Mouse (Mus musculus) testis, adult 2 months (tissue): ENCODE data around the gene Tex101. TPM values are rescaled to one million over a fixed set of nuclear protein-coding genes. Genes with fewer than 3 reads are reported as not detected.
A peak's percentile ranks its signal among the peaks of the same experiment; 100 is the strongest.

Source experiments
- H3K27ac ChIP-seq: fragments of 200-500 bp; 2 replicates; pipeline ENCODE4 v1.5.1; 2012; ENCODE audit warnings: low read depth, low read length; ENCODE audit not compliant: control insufficient read depth, insufficient read depth
- H3K27me3 ChIP-seq: fragments of 200-500 bp; 2 replicates; pipeline ENCODE4 v1.6.1; 2012; ENCODE audit warnings: mild to moderate bottlenecking, low read length, moderate library complexity; ENCODE audit not compliant: control insufficient read depth, insufficient read depth
- H3K36me3 ChIP-seq: fragments of 200-500 bp; 2 replicates; pipeline ENCODE4 v1.6.1; 2012; ENCODE audit warnings: mild to moderate bottlenecking, low read length; ENCODE audit not compliant: control insufficient read depth, insufficient read depth
- H3K4me1 ChIP-seq: fragments of 200-500 bp; 2 replicates; pipeline ENCODE4 v1.6.1; 2012; ENCODE audit warnings: low read length; ENCODE audit not compliant: control insufficient read depth, insufficient read depth
- H3K4me3 ChIP-seq: fragments of 200-500 bp; 2 replicates; pipeline ENCODE4 v1.5.1; 2012; ENCODE audit warnings: low read depth, mild to moderate bottlenecking, low read length, moderate library complexity, mixed read lengths; ENCODE audit not compliant: control insufficient read depth
- CTCF ChIP-seq: fragments of 200-500 bp; IDR thresholded peaks from 2 replicates; pipeline ENCODE4 v1.5.1; 2012; ENCODE audit warnings: low read depth, mild to moderate bottlenecking, inconsistent platforms, low read length, moderate library complexity; ENCODE audit not compliant: control insufficient read depth, insufficient read depth, insufficient replicate concordance
- POLR2A ChIP-seq: fragments of 200-500 bp; IDR thresholded peaks from 2 replicates; pipeline ENCODE4 v1.6.1; 2012; ENCODE audit warnings: low read depth, mild to moderate bottlenecking, inconsistent platforms, low read length, moderate library complexity; ENCODE audit not compliant: control insufficient read depth
- polyA plus RNA-seq: library from polyadenylated mRNA; depleted of rRNA; stranded (reverse); fragments of >200 nt; gene quantifications from 2 replicates; pipeline ENCODE4 v1.2.3, GENCODE M21; 2012

The Tex101 gene
- polyA plus RNA-seq, 1 experiment, result 545 TPM

DNA sequence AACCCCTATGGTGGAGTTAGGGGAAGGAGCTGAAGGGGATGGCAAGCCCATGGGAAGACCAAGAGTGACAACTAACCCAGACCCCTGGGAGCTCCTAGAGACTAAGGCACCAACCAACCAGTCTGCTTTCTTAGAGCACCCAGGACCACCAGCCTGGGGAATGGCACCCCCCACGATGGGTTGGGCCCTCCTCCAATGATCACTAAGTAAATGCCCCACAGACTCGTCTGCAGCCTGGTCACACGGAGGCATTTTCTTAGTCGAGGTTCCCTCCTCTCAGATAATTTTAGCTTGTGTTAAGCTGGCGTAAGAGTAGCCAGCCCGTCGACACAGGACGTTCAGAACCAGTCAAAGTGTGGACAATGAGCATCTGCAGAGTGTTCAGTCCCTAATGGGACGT lies 11.5 kb downstream of the Tex101 start:
- Histone ChIP-seq H3K36me3 (peaks cover 3% of the 10 kb centered on the region), H3K27ac (no peak overlapping the region), H3K4me1 (peaks cover 2% of the 10 kb centered on the region; the same call in 1 of the 2 replicates), H3K4me3 (no peak overlapping the region), H3K27me3 (no peaks in the 10 kb centered on the region)
- TF ChIP-seq CTCF (no peak), POLR2A (no peak)

- no peaks in the 10 kb centered on the region for H3K27me3 ChIP-seq
- no peak for TF ChIP-seq POLR2A
- no peak for TF ChIP-seq CTCF
- peaks cover 1% of the 10 kb centered on the region for H3K36me3 ChIP-seq
- no peak overlapping the region for H3K4me3 ChIP-seq
- H3K27ac ChIP-seq, result no peak overlapping the region
- peaks cover 2% of the 10 kb centered on the region; the same call in 1 of the 2 replicates for H3K4me1 ChIP-seq
These were observed 12.2 kb downstream of the Tex101 start for GRCm38 (mm10) chr7:24664301-24664700.

DNA sequence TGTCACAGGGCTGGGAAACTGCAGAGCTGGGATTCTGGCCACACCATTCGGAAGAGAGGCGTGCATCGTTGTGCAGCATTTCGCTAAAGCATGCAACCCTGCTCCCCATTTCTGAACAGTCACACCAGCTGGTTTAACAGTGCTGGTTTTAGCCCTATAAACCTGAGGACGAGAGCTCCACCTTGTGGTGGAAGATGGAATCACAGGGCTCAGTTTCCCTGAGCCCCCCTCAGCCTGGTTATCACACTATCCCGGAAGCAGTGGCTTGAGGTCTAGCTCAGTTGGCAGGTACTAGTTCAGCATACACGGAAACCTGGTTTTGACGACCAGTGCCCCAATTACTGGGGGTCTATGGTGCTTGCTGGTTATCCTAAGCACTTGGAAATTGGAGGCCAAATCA lies 13.9 kb downstream of the Tex101 start:
- Histone ChIP-seq H3K27me3 (no peaks in the 10 kb centered on the region), H3K27ac (no peak overlapping the region), H3K36me3 (no peaks in the 10 kb centered on the region), H3K4me1 (peaks cover 2% of the 10 kb centered on the region; the same call in 1 of the 2 replicates), H3K4me3 (no peak overlapping the region)
- TF ChIP-seq POLR2A (no peak), CTCF (peak; percentile 91)

GRCm38 (mm10) chr7:24661118-24661904 lies 15.2 kb downstream of the Tex101 start:
- no peak overlapping the region for H3K4me3 ChIP-seq
- TF ChIP-seq CTCF (no peak), POLR2A (no peak)

GRCm38 (mm10) chr7:24659737-24660357 lies 16.6 kb downstream of the Tex101 start:
- TF ChIP-seq POLR2A, result no peak
- TF ChIP-seq CTCF, result no peak
- Histone ChIP-seq H3K27me3 (no peaks in the 10 kb centered on the region), H3K4me1 (peaks cover 2% of the 10 kb centered on the region; the same call in 1 of the 2 replicates), H3K4me3 (no peak overlapping the region), H3K27ac (no peak overlapping the region), H3K36me3 (no peaks in the 10 kb centered on the region)

More at GRCm38 (mm10) chr7:24661118-24661904, 15.2 kb downstream of the Tex101 start:
- Histone ChIP-seq H3K36me3 (no peaks in the 10 kb centered on the region), H3K27me3 (no peaks in the 10 kb centered on the region), H3K4me1 (peaks cover 2% of the 10 kb centered on the region; the same call in 1 of the 2 replicates), H3K27ac (no peak overlapping the region)

DNA sequence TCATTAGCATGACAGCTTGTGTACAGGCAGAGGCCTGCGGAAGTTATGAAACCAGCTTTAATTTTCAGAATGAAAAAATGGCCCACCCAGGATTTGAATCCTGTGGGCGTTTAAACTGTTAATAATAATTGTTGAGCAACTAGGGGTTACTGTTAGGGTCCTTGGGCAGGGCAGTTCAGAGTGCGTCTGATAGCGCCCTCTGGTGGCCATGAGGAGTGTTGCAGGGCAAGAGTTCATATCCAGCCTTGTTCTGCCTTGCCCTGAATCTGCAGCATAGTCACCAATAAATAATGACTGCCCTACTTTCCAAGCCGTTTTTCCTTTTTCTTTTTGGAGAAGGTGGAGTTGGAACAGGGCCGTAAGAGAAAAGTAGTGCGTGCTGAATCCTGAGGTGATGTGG lies 22.8 kb downstream of the Tex101 start:
- Histone ChIP-seq H3K27ac (no peak overlapping the region), H3K27me3 (no peaks in the 10 kb centered on the region), H3K36me3 (no peaks in the 10 kb centered on the region), H3K4me3 (no peak overlapping the region), H3K4me1 (peaks cover 2% of the 10 kb centered on the region; the same call in 1 of the 2 replicates)
- TF ChIP-seq CTCF (peak; percentile 97), POLR2A (no peak)

GRCm38 (mm10) chr7:24646486-24646885 lies 30.0 kb downstream of the Tex101 start:
- H3K27me3 ChIP-seq, result no peaks in the 10 kb centered on the region
- no peak overlapping the region for H3K4me3 ChIP-seq
- peaks cover under 1% of the 10 kb centered on the region; the same call in 1 of the 2 replicates for H3K4me1 ChIP-seq
- no peak overlapping the region for H3K27ac ChIP-seq
- no peaks in the 10 kb centered on the region for H3K36me3 ChIP-seq
- TF ChIP-seq POLR2A (no peak), CTCF (no peak)
